In the genomic region with DNA sequence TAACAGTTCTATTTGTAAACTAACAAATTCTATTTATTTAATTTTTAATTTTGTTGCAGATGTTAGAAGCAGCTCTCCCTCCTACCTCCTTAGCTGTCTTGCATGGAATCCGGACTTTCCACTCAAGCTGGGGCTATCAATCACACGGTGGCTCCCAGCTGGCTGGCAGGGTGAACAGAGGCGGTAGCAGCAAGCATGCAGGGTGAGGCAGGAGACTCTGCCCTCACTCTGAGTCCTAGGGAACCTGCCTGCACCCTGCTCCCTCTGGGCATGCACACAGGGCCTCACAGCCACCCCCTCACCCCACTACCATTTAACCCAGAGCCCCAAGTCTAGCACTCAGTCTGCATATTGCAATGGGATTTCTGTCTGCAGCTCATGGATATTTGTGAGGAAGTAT, we compare ENCODE assay signal across 12 mouse cellular contexts.
DNase-seq lines count a peak whose midpoint lies in the region; ATAC-seq and TF ChIP-seq lines count a peak whose summit lies in the region.
"Had no signal": no experiment of that assay in that cellular context is flagged by ENCODE, and none has a peak within 500 bp of the region (broad histone marks: within the 10 kb centered on the region; RNA-seq: fewer than 3 reads in every experiment).

No protein-coding gene starts in this region.

- no peaks in the 10 kb centered on the region for H3K9me3 ChIP-seq in lung, embryonic 14.5 days (ENCODE audit: low read depth, low read length)
- no peaks in the 10 kb centered on the region for H3K9me3 ChIP-seq in embryonic facial prominence, embryonic 10.5 days

- 21% methylated on average over 3 of the region's 3 CpGs for WGBS in lung, embryonic 14.5 days
- 14% methylated on average over 3 of the region's 3 CpGs for WGBS in embryonic facial prominence, embryonic 10.5 days

- H3K4me3 ChIP-seq in lung, embryonic 14.5 days (ENCODE audit: low read depth, low read length) = no peak overlapping the region
- H3K4me3 ChIP-seq in embryonic facial prominence, embryonic 10.5 days = no peak overlapping the region

- H3K27me3 ChIP-seq in lung, embryonic 14.5 days (ENCODE audit: insufficient read depth, low read length) = peaks cover 45% of the 10 kb centered on the region
- H3K27me3 ChIP-seq in embryonic facial prominence, embryonic 10.5 days (replicated peaks; ENCODE audit: low read depth, poor library complexity, severe bottlenecking) = peaks cover 45% of the 10 kb centered on the region

- H3K36me3 ChIP-seq in lung, embryonic 14.5 days (ENCODE audit: insufficient read depth) = no peaks in the 10 kb centered on the region
- no peaks in the 10 kb centered on the region for H3K36me3 ChIP-seq in embryonic facial prominence, embryonic 10.5 days (replicated peaks)

- no peak for ATAC-seq in lung, embryonic 14.5 days (ENCODE audit: insufficient read depth)
- no peak for ATAC-seq in CD4-positive, CD25-positive, alpha-beta regulatory T cell, adult 4 months
- ATAC-seq: forebrain, postnatal 0 days had no signal

- no peak overlapping the region; the same call in 1 of the 2 replicates for H3K9ac ChIP-seq in lung, embryonic 14.5 days
- H3K9ac ChIP-seq: forebrain, postnatal 0 days had no signal

- no peak overlapping the region for H3K4me2 ChIP-seq in lung, embryonic 14.5 days
- H3K4me2 ChIP-seq: liver, embryonic 11.5 days had no signal

- no peak for TF ChIP-seq CTCF in lung, embryonic 14.5 days (IDR thresholded peaks at IDR 0.05; ENCODE audit: low read depth)

- DNase-seq in lung, embryonic 14.5 days = peak; percentile 39
- DNase-seq in lung, postnatal 10 days = no peak
- DNase-seq in embryonic facial prominence, embryonic 10.5 days (ENCODE audit: low spot score) = peak; percentile 62
- DNase-seq in kidney, adult 8-10 months = peak; percentile 5 to 23
- DNase-seq in skeletal muscle tissue, adult 2 months (ENCODE audit: low read depth, low spot score) = peak; percentile 71
- DNase-seq in layer of hippocampus, postnatal 14 days (ENCODE audit: low spot score in 2 of 2) = no peak
- DNase-seq: cerebellum, adult 9-11 months; spleen, adult 18-20 months; thymus, postnatal 4 days had no signal

- peaks cover 46% of the 10 kb centered on the region; the same call in 1 of the 2 replicates for H3K4me1 ChIP-seq in lung, embryonic 14.5 days (ENCODE audit: insufficient read depth)
- H3K4me1 ChIP-seq in embryonic facial prominence, embryonic 10.5 days = peaks cover 86% of the 10 kb centered on the region

- H3K27ac ChIP-seq in lung, embryonic 14.5 days (ENCODE audit: low read depth) = no peak overlapping the region
- H3K27ac ChIP-seq in embryonic facial prominence, embryonic 10.5 days (replicated peaks) = peak overlapping the region; percentile 71

Comparison
In these comparisons a context has a peak if more than half of its experiments do, and no peak if none do; other contexts are left out.
1. DNase-seq: peak in lung, embryonic 14.5 days (single experiment), embryonic facial prominence, embryonic 10.5 days (single experiment), kidney, adult 8-10 months (2 of 2) and skeletal muscle tissue, adult 2 months (single experiment); none in lung, postnatal 10 days (single experiment) and layer of hippocampus, postnatal 14 days (0 of 2).